Mouse (Mus musculus) liver, adult 2 months (tissue): ENCODE results near the gene Coro2a.
"Not testable (repeated sequence)": the region's sequence is repeated elsewhere in the genome, so short reads cannot be mapped to it uniquely, and the experiment has no call there.

Experiments used
- CTCF ChIP-seq: fragments of 200-500 bp; IDR thresholded peaks from 2 replicates; pipeline ENCODE4 v1.5.1; 2011; ENCODE audit warnings: low read depth, low read length, control low read depth
- POLR2A ChIP-seq: fragments of 200-500 bp; IDR thresholded peaks from 2 replicates; pipeline ENCODE4 v1.6.1; 2011; ENCODE audit warnings: low read length, control low read depth; ENCODE audit not compliant: insufficient read depth; ENCODE audit errors: extremely low read depth

DNA sequence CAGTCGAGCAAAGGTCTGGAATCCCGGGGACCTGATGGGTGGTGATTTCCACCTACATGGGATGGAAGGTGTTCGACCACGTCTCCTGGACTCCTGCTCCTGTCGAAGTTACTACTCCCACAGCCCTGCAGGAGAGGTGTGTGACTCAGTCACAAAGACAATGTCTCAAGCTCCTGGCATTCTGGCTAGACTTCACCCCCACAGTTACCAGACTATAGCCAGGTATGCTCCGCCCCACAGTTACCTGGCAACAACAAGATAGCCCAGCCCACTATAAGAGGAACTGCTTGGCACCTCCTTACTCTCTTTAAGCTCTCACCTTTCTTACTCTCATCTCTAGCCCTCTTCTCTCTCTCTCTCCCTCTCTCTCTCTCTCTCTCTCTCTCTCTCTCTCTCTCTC lies 31.6 kb upstream of the Coro2a start:
- not testable (repeated sequence) for TF ChIP-seq POLR2A, CTCF
